Mouse (Mus musculus) testis, adult 2 months (tissue): ENCODE data around the gene Cluap1.

Experiments
- CTCF ChIP-seq: fragments of 200-500 bp; IDR thresholded peaks from 2 replicates; pipeline ENCODE4 v1.5.1; 2012; ENCODE audit warnings: low read depth, mild to moderate bottlenecking, inconsistent platforms, low read length, moderate library complexity; ENCODE audit not compliant: control insufficient read depth, insufficient read depth, insufficient replicate concordance
- POLR2A ChIP-seq: fragments of 200-500 bp; IDR thresholded peaks from 2 replicates; pipeline ENCODE4 v1.6.1; 2012; ENCODE audit warnings: low read depth, mild to moderate bottlenecking, inconsistent platforms, low read length, moderate library complexity; ENCODE audit not compliant: control insufficient read depth

DNA sequence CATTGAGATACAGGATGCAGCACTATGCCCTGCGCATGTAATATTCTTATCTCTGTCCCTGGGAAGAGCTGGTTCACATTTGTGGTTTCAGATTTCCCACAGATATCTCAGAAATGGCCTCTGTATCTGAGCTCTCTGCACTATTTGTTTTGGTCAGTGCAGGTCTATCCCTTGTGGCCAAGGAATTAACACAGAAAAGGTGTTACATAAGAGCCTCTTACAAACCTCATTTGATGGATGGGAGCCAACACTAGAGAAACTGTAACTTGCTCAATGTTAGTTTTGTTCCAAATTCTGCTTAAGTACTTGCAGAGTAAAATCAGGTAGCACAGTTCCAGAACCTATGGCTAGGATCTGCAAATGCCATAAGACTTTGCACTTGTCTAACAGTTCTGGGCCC, 25.5 kb downstream of the Cluap1 start:
- TF ChIP-seq CTCF (no peak), POLR2A (no peak)
